Mouse (Mus musculus) midbrain, embryonic 14.5 days (tissue): ENCODE results near the gene Upk1a. TPM values are rescaled to one million over a fixed set of nuclear protein-coding genes. Genes with fewer than 3 reads are reported as not detected.
A peak's percentile ranks its signal among the peaks of the same experiment; 100 is the strongest.

Source experiments
- ATAC-seq: fragments of 200-750 bp; cut with Nextera tagmentation; 2 replicates; pipeline ENCODE4 v1.8.0; 2017; ENCODE audit warnings: moderate number of reproducible peaks, moderate library complexity; ENCODE audit not compliant: low FRiP score, low TSS enrichment
- DNase-seq: peaks from one replicate; pipeline ENCODE4 v3.0.0-alpha.2; 2015
- H3K27ac ChIP-seq: fragments of 300-500 bp; sonication (generic); replicated peaks from 2 replicates; pipeline ENCODE4 v1.5.1; 2014; ENCODE audit warnings: mild to moderate bottlenecking, low read depth, low read length, moderate library complexity
- H3K27me3 ChIP-seq: fragments of 300-500 bp; sonication (generic); 2 replicates; pipeline ENCODE4 v1.6.1; 2014; ENCODE audit warnings: low read length, control low read depth, mixed read lengths; ENCODE audit not compliant: control insufficient read depth, insufficient read depth
- H3K36me3 ChIP-seq: fragments of 300-500 bp; sonication (generic); 2 replicates; pipeline ENCODE4 v1.6.1; 2014; ENCODE audit warnings: low read length, control low read depth; ENCODE audit not compliant: control insufficient read depth, insufficient read depth
- H3K4me1 ChIP-seq: fragments of 300-500 bp; sonication (generic); 2 replicates; pipeline ENCODE4 v1.6.1; 2014; ENCODE audit warnings: mild to moderate bottlenecking, antibody characterized with exemption, low read length, control low read depth; ENCODE audit not compliant: control insufficient read depth, insufficient read depth
- H3K4me2 ChIP-seq: fragments of 300-500 bp; sonication (generic); 2 replicates; pipeline ENCODE4 v1.6.1; 2014; ENCODE audit warnings: mild to moderate bottlenecking, low read length, moderate library complexity
- H3K4me3 ChIP-seq: fragments of 300-500 bp; sonication (generic); replicated peaks from 2 replicates; pipeline ENCODE4 v1.5.1; 2014; ENCODE audit warnings: low read depth, low read length
- H3K9ac ChIP-seq: fragments of 300-500 bp; sonication (generic); replicated peaks from 2 replicates; pipeline ENCODE4 v1.6.1; 2014; ENCODE audit warnings: mild to moderate bottlenecking, low read length, moderate library complexity
- H3K9me3 ChIP-seq: fragments of 300-500 bp; sonication (generic); 2 replicates; pipeline ENCODE4 v1.6.1; 2016; ENCODE audit warnings: low read length, control low read depth, mixed read lengths; ENCODE audit not compliant: control insufficient read depth
- WGBS: fragments of 180-500 bp; shearing (Covaris S2); extraction: QIAGEN DNeasy Blood & Tissue Kit; methylation state at CpG from one replicate; pipeline ENCODE4 v1.1.7; 2014; 5-methylcytosine and 5-hydroxymethylcytosine counted together
- microRNA-seq: library from miRNA; unstranded; fragments of <30 nt; microRNA quantifications from one replicate; pipeline ENCODE4, GENCODE M21; 2016
- polyA plus RNA-seq: library from polyadenylated mRNA; unstranded; fragments of >200 nt; fragmentation: Nextera tagmentation; extraction: Ambion mirVana; gene quantifications from 2 replicates; pipeline ENCODE4 v1.2.1, GENCODE M21; 2014

Upk1a gene
- polyA plus RNA-seq, 1 experiment from 2014 or later, result 0.20 TPM

- Histone ChIP-seq H3K9me3 (no peaks in the 10 kb centered on the region), H3K27me3 (no peaks in the 10 kb centered on the region), H3K4me2 (peak within 1 kb of the TSS; percentile 71), H3K9ac (peak within 1 kb of the TSS; percentile 67), H3K36me3 (peaks cover 28% of the 10 kb centered on the region), H3K27ac (peak within 1 kb of the TSS; percentile 32; the same call in 1 of the 2 replicates), H3K4me1 (peaks cover 20% of the 10 kb centered on the region), H3K4me3 (peak within 1 kb of the TSS; percentile 50)
- ATAC-seq (peak; percentile 87), DNase-seq (peak; percentile 98)
- WGBS, result 0% methylated on average over 20 of the region's 20 CpGs
Observed at GRCm38 (mm10) chr7:30559443-30559954, 53.1 kb downstream of the Upk1a start, which contains the start of gene Lin37. Gene Lin37 (minus strand): TSS chr7:30559838.

GRCm38 (mm10) chr7:30558656-30559442 is 53.8 kb downstream of the Upk1a start:
- 16% methylated on average over 12 of the region's 12 CpGs for WGBS
- DNase-seq, result no peak
- no peaks in the 10 kb centered on the region for H3K9me3 ChIP-seq
- no peaks in the 10 kb centered on the region for H3K27me3 ChIP-seq
- peaks cover 15% of the 10 kb centered on the region for H3K4me1 ChIP-seq
- H3K4me2 ChIP-seq, result peak overlapping the region; percentile 71
- H3K9ac ChIP-seq, result peak overlapping the region; percentile 67
- peak overlapping the region; percentile 50 for H3K4me3 ChIP-seq
- ATAC-seq, result no peak
- H3K36me3 ChIP-seq, result peaks cover 33% of the 10 kb centered on the region
- no peak overlapping the region for H3K27ac ChIP-seq

GRCm38 (mm10) chr7:30557901-30558514 is 54.6 kb downstream of the Upk1a start:
- Histone ChIP-seq H3K27ac (no peak overlapping the region), H3K27me3 (no peaks in the 10 kb centered on the region), H3K9ac (no peak overlapping the region), H3K4me1 (peaks cover 19% of the 10 kb centered on the region), H3K36me3 (peaks cover 33% of the 10 kb centered on the region), H3K4me3 (0 out of 2 replicates have a peak overlapping the region, but pooled peaks have one; percentile 50), H3K9me3 (no peaks in the 10 kb centered on the region), H3K4me2 (peak overlapping the region; percentile 71)
- no peak for ATAC-seq
- no peak for DNase-seq
- WGBS, result 87% methylated on average over 13 of the region's 13 CpGs

GRCm38 (mm10) chr7:30556894-30557536 is 55.6 kb downstream of the Upk1a start:
- peaks cover 33% of the 10 kb centered on the region for H3K36me3 ChIP-seq
- no peak overlapping the region for H3K27ac ChIP-seq
- H3K9me3 ChIP-seq, result no peaks in the 10 kb centered on the region
- WGBS, result 92% methylated on average over 18 of the region's 18 CpGs
- peaks cover 24% of the 10 kb centered on the region for H3K4me1 ChIP-seq
- no peaks in the 10 kb centered on the region for H3K27me3 ChIP-seq
- no peak overlapping the region for H3K9ac ChIP-seq
- no peak overlapping the region for H3K4me3 ChIP-seq
- peak; percentile 15 for DNase-seq
- no peak overlapping the region for H3K4me2 ChIP-seq
- no peak for ATAC-seq

GRCm38 (mm10) chr7:30553810-30554584 is 58.6 kb downstream of the Upk1a start:
- Histone ChIP-seq H3K9ac (no peak overlapping the region; the same call in 1 of the 2 replicates), H3K4me3 (no peak overlapping the region), H3K27me3 (no peaks in the 10 kb centered on the region), H3K27ac (no peak overlapping the region), H3K4me1 (peaks cover 18% of the 10 kb centered on the region), H3K36me3 (peaks cover 35% of the 10 kb centered on the region), H3K9me3 (no peaks in the 10 kb centered on the region), H3K4me2 (peak overlapping the region; percentile 74; the same call in 1 of the 2 replicates)
- no peak for ATAC-seq
- DNase-seq, result no peak
- 83% methylated on average over 22 of the region's 22 CpGs for WGBS

Small RNA genes within 50 kb of the gene (microRNA-seq; reads per million reads assigned to microRNA genes)
- gene Mir3569, result 0.59 reads per million

Other genes with a start within 250 kb of the Upk1a start
- gene Tyrobp, start 199.1 kb downstream of the Upk1a start, polyA plus RNA-seq, result 11.4 and 29.7 TPM in 2 replicates
- 0.58 TPM in 1 of 2 replicates, not detected in the other for gene Hcst, start 193.0 kb downstream of the Upk1a start, polyA plus RNA-seq
- gene Nfkbid, start 191.1 kb downstream of the Upk1a start, polyA plus RNA-seq, result 1.4 and 2.3 TPM in 2 replicates
- gene Aplp1, start 167.3 kb downstream of the Upk1a start, polyA plus RNA-seq, result 662 and 710 TPM in 2 replicates
- gene Kirrel2, start 155.2 kb downstream of the Upk1a start, polyA plus RNA-seq, result 5.0 and 5.7 TPM in 2 replicates
- 0.74 and 1.4 TPM in 2 replicates for gene Nphs1, start 154.5 kb downstream of the Upk1a start, polyA plus RNA-seq
- gene Prodh2, start 119.2 kb downstream of the Upk1a start, polyA plus RNA-seq, result not detected in 2 replicates
- gene Arhgap33, start 77.8 kb downstream of the Upk1a start, polyA plus RNA-seq, result 101 and 129 TPM in 2 replicates
- gene Hspb6, start 60.7 kb downstream of the Upk1a start, polyA plus RNA-seq, result 6.3 and 7.4 TPM in 2 replicates
- gene Proser3, start 60.5 kb downstream of the Upk1a start, polyA plus RNA-seq, result 7.4 and 10.9 TPM in 2 replicates
- gene Lin37, start 53.0 kb downstream of the Upk1a start, polyA plus RNA-seq, result 49.9 and 59.1 TPM in 2 replicates
- 103 and 104 TPM in 2 replicates for gene U2af1l4, start 49.5 kb downstream of the Upk1a start, polyA plus RNA-seq
- gene Gm49396, start 49.5 kb downstream of the Upk1a start, polyA plus RNA-seq, result 8.2 and 11.8 TPM in 2 replicates
- 99.1 and 135 TPM in 2 replicates for gene Psenen, start 49.2 kb downstream of the Upk1a start, polyA plus RNA-seq
- 2.8 and 5.8 TPM in 2 replicates for gene Igflr1, start 47.4 kb downstream of the Upk1a start, polyA plus RNA-seq
- gene Kmt2b, start 24.1 kb downstream of the Upk1a start, polyA plus RNA-seq, result 13.1 and 15.4 TPM in 2 replicates
- gene Zbtb32, start 13.9 kb downstream of the Upk1a start, polyA plus RNA-seq, result 0.34 and 0.47 TPM in 2 replicates
- gene Cox6b1, start 13.3 kb upstream of the Upk1a start, polyA plus RNA-seq, result 999 and 1,303 TPM in 2 replicates
- not detected in 2 replicates for gene Etv2, start 23.0 kb upstream of the Upk1a start, polyA plus RNA-seq
- gene Rbm42, start 37.5 kb upstream of the Upk1a start, polyA plus RNA-seq, result 126 and 144 TPM in 2 replicates
- gene Haus5, start 52.1 kb upstream of the Upk1a start, polyA plus RNA-seq, result 21.6 and 22.8 TPM in 2 replicates
- not detected in 2 replicates for gene Pmis2, start 58.8 kb upstream of the Upk1a start, polyA plus RNA-seq
- not detected in 2 replicates for gene 2200002J24Rik, start 86.1 kb upstream of the Upk1a start, polyA plus RNA-seq
- gene Atp4a, start 99.4 kb upstream of the Upk1a start, polyA plus RNA-seq, result 0.53 and 1.1 TPM in 2 replicates
- gene Tmem147, start 116.7 kb upstream of the Upk1a start, polyA plus RNA-seq, result 238 and 290 TPM in 2 replicates
- 0.83 and 1.2 TPM in 2 replicates for gene Gapdhs, start 130.8 kb upstream of the Upk1a start, polyA plus RNA-seq
- gene Sbsn, start 138.6 kb upstream of the Upk1a start, polyA plus RNA-seq, result 0.82 and 3.8 TPM in 2 replicates
- gene Dmkn, start 150.9 kb upstream of the Upk1a start, polyA plus RNA-seq, result 0.78 and 0.87 TPM in 2 replicates
- gene Krtdap, start 175.0 kb upstream of the Upk1a start, polyA plus RNA-seq, result not detected in 2 replicates
- gene Ffar2, start 210.9 kb upstream of the Upk1a start, polyA plus RNA-seq, result 0.11 TPM in 1 of 2 replicates, not detected in the other
- gene Ffar3, start 243.3 kb upstream of the Upk1a start, polyA plus RNA-seq, result not detected in 2 replicates
- gene Ffar1, start 248.7 kb upstream of the Upk1a start, polyA plus RNA-seq, result not detected in 2 replicates